Mouse (Mus musculus): ENCODE measurements around the gene Etv6.

- TF ChIP-seq TAL1 (IDR thresholded peaks at IDR 0.05; ENCODE audit: low read length): no peak
- TF ChIP-seq GATA1 (IDR thresholded peaks at IDR 0.05; ENCODE audit: low read length): no peak
Measured at GRCm38 (mm10) chr6:134143649-134144097, 108.2 kb downstream of the Etv6 start.

Data from erythroblast, embryonic 14.5 days (primary cell).